8 mouse cellular contexts compared by ENCODE assay signal in genomic region chr4:149723855-149724731, GRCm38 (mm10). TPM values are rescaled to one million over a fixed set of nuclear protein-coding genes. Genes with fewer than 3 reads are reported as not detected.
DNase-seq lines count a peak whose midpoint lies in the region; ATAC-seq and TF ChIP-seq lines count a peak whose summit lies in the region.

No protein-coding gene starts in this region.

- TF ChIP-seq CTCF in kidney, postnatal 0 days (IDR thresholded peaks at IDR 0.05; ENCODE audit: low read depth), result peak; percentile 70

- 71% methylated on average over 17 of the region's 17 CpGs for WGBS in kidney, postnatal 0 days
- 70% methylated on average over 17 of the region's 17 CpGs for WGBS in midbrain, embryonic 12.5 days

- no peak overlapping the region for H3K27ac ChIP-seq in kidney, postnatal 0 days
- peak overlapping the region; percentile 54 for H3K27ac ChIP-seq in midbrain, embryonic 12.5 days (replicated peaks)

- DNase-seq in embryo, embryonic 10 days (ENCODE audit: low spot score), result peak; percentile 61
- DNase-seq in embryo, embryonic 9.5 days (ENCODE audit: extremely low spot score), result no peak
- DNase-seq in 416B (ENCODE audit: low read depth), result peak; percentile 33
- DNase-seq in brain, adult 2 months (ENCODE audit: low read depth, low spot score), result peak; percentile 89
- peak; percentile 48 for DNase-seq in gastrocnemius, postnatal 25 days
- DNase-seq in kidney, postnatal 0 days (ENCODE audit: low spot score), result peak; percentile 54

- no peak overlapping the region for H3K4me3 ChIP-seq in kidney, postnatal 0 days (replicated peaks; ENCODE audit: low read depth, low read length)
- no peak overlapping the region for H3K4me3 ChIP-seq in midbrain, embryonic 12.5 days

- no peaks in the 10 kb centered on the region for H3K4me1 ChIP-seq in kidney, postnatal 0 days (replicated peaks; ENCODE audit: insufficient read depth, low read length)
- H3K4me1 ChIP-seq in midbrain, embryonic 12.5 days, result peaks cover 10% of the 10 kb centered on the region; the same call in 1 of the 2 replicates

- peaks cover 78% of the 10 kb centered on the region for H3K36me3 ChIP-seq in kidney, postnatal 0 days (ENCODE audit: insufficient read depth, low read length)
- H3K36me3 ChIP-seq in midbrain, embryonic 12.5 days, result peaks cover 83% of the 10 kb centered on the region

- 0 out of 2 replicates have a peak, but pooled peaks have one; percentile 33 for ATAC-seq in kidney, postnatal 0 days (replicated peaks; ENCODE audit: low FRiP score, low read depth)
- ATAC-seq in midbrain, embryonic 12.5 days (ENCODE audit: low FRiP score, low read depth), result peak; percentile 27
- no peak for ATAC-seq in erythroid progenitor cell, adult 5-6 weeks (replicated peaks; ENCODE audit: low FRiP score, poor library complexity, severe bottlenecking)

- H3K4me2 ChIP-seq in kidney, postnatal 0 days (ENCODE audit: low read length), result no peak overlapping the region
- H3K4me2 ChIP-seq in midbrain, embryonic 12.5 days (replicated peaks), result no peak overlapping the region

- no peaks in the 10 kb centered on the region for H3K9me3 ChIP-seq in kidney, postnatal 0 days (replicated peaks; ENCODE audit: low read length)
- no peaks in the 10 kb centered on the region for H3K9me3 ChIP-seq in midbrain, embryonic 12.5 days

- H3K27me3 ChIP-seq in kidney, postnatal 0 days (ENCODE audit: insufficient read depth, low read length), result no peaks in the 10 kb centered on the region
- no peaks in the 10 kb centered on the region for H3K27me3 ChIP-seq in midbrain, embryonic 12.5 days

- H3K9ac ChIP-seq in kidney, postnatal 0 days (ENCODE audit: low read depth, low read length), result no peak overlapping the region
- H3K9ac ChIP-seq in midbrain, embryonic 12.5 days (replicated peaks), result 0 out of 2 replicates have a peak overlapping the region, but pooled peaks have one; percentile 11

RNA-seq across cellular contexts. Expression of gene Tmem201, which starts 13.8 kb away (rescaled TPM):
- total RNA-seq in gastrocnemius, postnatal 25 days (2021), result 10 to 100 TPM; 36.2 to 38.1 TPM
- polyA plus RNA-seq in kidney, postnatal 0 days (2015; fragmentation: Nextera tagmentation; extraction: Ambion mirVana), result 22.3 and 23.5 TPM in 2 replicates
- polyA plus RNA-seq in midbrain, embryonic 12.5 days (2016; fragmentation: Nextera tagmentation; extraction: Ambion mirVana), result 38.2 and 39.3 TPM in 2 replicates
- 1.8 and 2.5 TPM in 2 replicates for total RNA-seq in erythroid progenitor cell, adult 5-6 weeks (2015; ENCODE audit: low replicate concordance)
- total RNA-seq in erythroid progenitor cell, adult 5-6 weeks (2017; ENCODE audit: low replicate concordance), result 0.53 and 1.7 TPM in 2 replicates

RNA-seq across cellular contexts. Expression of gene Pik3cd, which starts 21.7 kb away (rescaled TPM):
- 1 to 10 TPM; 8.1 to 9.8 TPM for total RNA-seq in gastrocnemius, postnatal 25 days (2021)
- polyA plus RNA-seq in kidney, postnatal 0 days (2015; fragmentation: Nextera tagmentation; extraction: Ambion mirVana), result 3.6 and 3.8 TPM in 2 replicates
- 13.2 and 14.0 TPM in 2 replicates for polyA plus RNA-seq in midbrain, embryonic 12.5 days (2016; fragmentation: Nextera tagmentation; extraction: Ambion mirVana)
- total RNA-seq in erythroid progenitor cell, adult 5-6 weeks (2015; ENCODE audit: low replicate concordance), result 5.9 and 8.6 TPM in 2 replicates
- total RNA-seq in erythroid progenitor cell, adult 5-6 weeks (2017; ENCODE audit: low replicate concordance), result 7.8 and 16.3 TPM in 2 replicates

RNA-seq across cellular contexts. Expression of gene Slc25a33, which starts 50.0 kb away (rescaled TPM):
- total RNA-seq in gastrocnemius, postnatal 25 days (2021), result 10 to 100 TPM; 10.4 TPM
- polyA plus RNA-seq in kidney, postnatal 0 days (2015; fragmentation: Nextera tagmentation; extraction: Ambion mirVana), result 15.1 and 15.2 TPM in 2 replicates
- 17.3 and 17.5 TPM in 2 replicates for polyA plus RNA-seq in midbrain, embryonic 12.5 days (2016; fragmentation: Nextera tagmentation; extraction: Ambion mirVana)
- 1.1 TPM in 1 of 2 replicates, not detected in the other for total RNA-seq in erythroid progenitor cell, adult 5-6 weeks (2015; ENCODE audit: low replicate concordance)
- 0.64 TPM in 1 of 2 replicates, not detected in the other for total RNA-seq in erythroid progenitor cell, adult 5-6 weeks (2017; ENCODE audit: low replicate concordance)

Comparison
In these comparisons a context has a peak if more than half of its experiments do, and no peak if none do; other contexts are left out.
1. RNA of gene Tmem201, which starts 13.8 kb away (total RNA-seq): 36.2 to 38.1 TPM in gastrocnemius, postnatal 25 days; 0.53 to 2.5 TPM in erythroid progenitor cell, adult 5-6 weeks; every median in the first group is over 10 times any median in the second.
2. RNA of gene Slc25a33, which starts 50.0 kb away (total RNA-seq): 10.4 TPM in gastrocnemius, postnatal 25 days; 0.64 to 1.1 TPM in erythroid progenitor cell, adult 5-6 weeks; every median in the first group is over 4 times any median in the second.